Mouse (Mus musculus) spleen, postnatal 14 days (tissue): Measurements from ENCODE around the gene Gm45837.

Source experiments
- DNase-seq, 2 experiments: peaks; one replicate each; pipeline ENCODE4 v3.0.0; 2021 to 2022; ENCODE audit warnings: low spot score in 2 of 2

Gene Gm45837

GRCm38 (mm10) chr7:101437876-101438275 lies 27.2 kb downstream of the Gm45837 start:
- DNase-seq = no peak

GRCm38 (mm10) chr7:101443093-101443492 lies 32.4 kb downstream of the Gm45837 start:
- no peak for DNase-seq

GRCm38 (mm10) chr7:101444211-101444610 lies 33.5 kb downstream of the Gm45837 start:
- no peak for DNase-seq

GRCm38 (mm10) chr7:101449855-101450254 lies 39.2 kb downstream of the Gm45837 start:
- no peak for DNase-seq

- DNase-seq = peak; percentile 72 to 85
Measured at GRCm38 (mm10) chr7:101450422-101451401, 40.0 kb downstream of the Gm45837 start.

- no peak for DNase-seq
Measured at GRCm38 (mm10) chr7:101452669-101453068, 42.0 kb downstream of the Gm45837 start.

GRCm38 (mm10) chr7:101453296-101453695 lies 42.6 kb downstream of the Gm45837 start:
- DNase-seq = no peak

GRCm38 (mm10) chr7:101453725-101454124 lies 43.0 kb downstream of the Gm45837 start:
- no peak for DNase-seq

GRCm38 (mm10) chr7:101454479-101454878 lies 43.8 kb downstream of the Gm45837 start:
- no peak for DNase-seq

- DNase-seq = no peak
Measured at GRCm38 (mm10) chr7:101455141-101455540, 44.5 kb downstream of the Gm45837 start.

GRCm38 (mm10) chr7:101456318-101456717 lies 45.6 kb downstream of the Gm45837 start:
- DNase-seq = no peak

- DNase-seq = no peak
Measured at GRCm38 (mm10) chr7:101456789-101457188, 46.1 kb downstream of the Gm45837 start.

GRCm38 (mm10) chr7:101457283-101457682 lies 46.6 kb downstream of the Gm45837 start:
- no peak for DNase-seq

GRCm38 (mm10) chr7:101457801-101458200 lies 47.1 kb downstream of the Gm45837 start:
- no peak for DNase-seq

GRCm38 (mm10) chr7:101458278-101458781 lies 47.6 kb downstream of the Gm45837 start:
- DNase-seq = no peak

- DNase-seq = no peak
Measured at GRCm38 (mm10) chr7:101459305-101459813, 48.7 kb downstream of the Gm45837 start.

- DNase-seq = no peak
Measured at GRCm38 (mm10) chr7:101459923-101460607, 49.4 kb downstream of the Gm45837 start.

GRCm38 (mm10) chr7:101460608-101460957 lies 49.9 kb downstream of the Gm45837 start:
- DNase-seq = no peak

GRCm38 (mm10) chr7:101461571-101461970 lies 50.9 kb downstream of the Gm45837 start:
- no peak for DNase-seq

GRCm38 (mm10) chr7:101462327-101463068 lies 51.8 kb downstream of the Gm45837 start:
- no peak for DNase-seq

GRCm38 (mm10) chr7:101463665-101464271 lies 53.1 kb downstream of the Gm45837 start:
- DNase-seq = no peak
